Mouse (Mus musculus) embryonic facial prominence, embryonic 10.5 days (tissue): Measurements from ENCODE around the gene Scube1. TPM values are rescaled to one million over a fixed set of nuclear protein-coding genes. Genes with fewer than 3 reads are reported as not detected.

ENCODE experiments used
- DNase-seq: peaks from one replicate; pipeline ENCODE4 v3.0.0-alpha.2; 2017; ENCODE audit warnings: low spot score
- H3K27ac ChIP-seq: fragments of 300-500 bp; sonication (generic); replicated peaks from 2 replicates; pipeline ENCODE4 v1.5.1; 2016; ENCODE audit warnings: mild to moderate bottlenecking
- H3K27me3 ChIP-seq: fragments of 300-500 bp; sonication (generic); replicated peaks from 2 replicates; pipeline ENCODE4 v1.6.1; 2016; ENCODE audit warnings: low read depth, mild to moderate bottlenecking; ENCODE audit not compliant: poor library complexity, severe bottlenecking
- H3K36me3 ChIP-seq: fragments of 300-500 bp; sonication (generic); replicated peaks from 2 replicates; pipeline ENCODE4 v1.6.1; 2016; ENCODE audit warnings: mild to moderate bottlenecking, moderate library complexity
- H3K4me1 ChIP-seq: fragments of 300-500 bp; sonication (generic); 2 replicates; pipeline ENCODE4 v1.6.1; 2016
- H3K4me3 ChIP-seq: fragments of 300-500 bp; sonication (generic); 2 replicates; pipeline ENCODE4 v1.5.1; 2016; ENCODE audit warnings: mild to moderate bottlenecking, moderate library complexity
- H3K9me3 ChIP-seq: fragments of 300-500 bp; sonication (generic); 2 replicates; pipeline ENCODE4 v1.6.1; 2016; ENCODE audit warnings: mild to moderate bottlenecking
- WGBS: fragments of 180-500 bp; shearing (Covaris S2); methylation state at CpG from one replicate; pipeline ENCODE4 v1.1.7; 2016; 5-methylcytosine and 5-hydroxymethylcytosine counted together
- polyA plus RNA-seq: library from polyadenylated mRNA; unstranded; fragments of >200 nt; fragmentation: Nextera tagmentation; extraction: Ambion mirVana; gene quantifications from 2 replicates; pipeline ENCODE4 v1.2.1, GENCODE M21; 2016

Gene Scube1
- polyA plus RNA-seq, 1 experiment from 2014 or later, result 52.4 TPM

- peak; percentile 84 for DNase-seq
- WGBS, result 20% methylated on average over 3 of the region's 3 CpGs
Measured at GRCm38 (mm10) chr15:83639160-83639559, 85.7 kb downstream of the Scube1 start.

GRCm38 (mm10) chr15:83638196-83638899, 86.5 kb downstream of the Scube1 start:
- H3K4me3 ChIP-seq, result no peak overlapping the region
- H3K36me3 ChIP-seq, result peaks cover 67% of the 10 kb centered on the region
- H3K27ac ChIP-seq, result peak overlapping the region; percentile 72
- no peaks in the 10 kb centered on the region for H3K9me3 ChIP-seq
- H3K4me1 ChIP-seq, result peaks cover 45% of the 10 kb centered on the region
- no peak for DNase-seq
- WGBS, result 75% methylated on average over 20 of the region's 20 CpGs
- peaks cover 21% of the 10 kb centered on the region for H3K27me3 ChIP-seq

More at GRCm38 (mm10) chr15:83639160-83639559, 85.7 kb downstream of the Scube1 start:
- Histone ChIP-seq H3K27ac (peak overlapping the region; percentile 72), H3K27me3 (peaks cover 21% of the 10 kb centered on the region), H3K9me3 (no peaks in the 10 kb centered on the region), H3K4me3 (no peak overlapping the region), H3K4me1 (peaks cover 45% of the 10 kb centered on the region), H3K36me3 (peaks cover 67% of the 10 kb centered on the region)

- H3K9me3 ChIP-seq, result no peaks in the 10 kb centered on the region
- peaks cover 66% of the 10 kb centered on the region for H3K36me3 ChIP-seq
- peaks cover 45% of the 10 kb centered on the region for H3K4me1 ChIP-seq
- H3K4me3 ChIP-seq, result no peak overlapping the region
- no peak for DNase-seq
- peaks cover 16% of the 10 kb centered on the region for H3K27me3 ChIP-seq
- H3K27ac ChIP-seq, result no peak overlapping the region
- WGBS, result 72% methylated on average over 6 of the region's 6 CpGs
Measured at GRCm38 (mm10) chr15:83636759-83637158, 88.1 kb downstream of the Scube1 start.

GRCm38 (mm10) chr15:83635251-83635650, 89.6 kb downstream of the Scube1 start:
- peaks cover 14% of the 10 kb centered on the region for H3K27me3 ChIP-seq
- peaks cover 38% of the 10 kb centered on the region for H3K4me1 ChIP-seq
- no peak overlapping the region for H3K27ac ChIP-seq
- no peak overlapping the region for H3K4me3 ChIP-seq
- H3K9me3 ChIP-seq, result peaks cover 5% of the 10 kb centered on the region; the same call in 1 of the 2 replicates
- WGBS, result 48% methylated on average over 3 of the region's 3 CpGs
- peaks cover 81% of the 10 kb centered on the region for H3K36me3 ChIP-seq
- no peak for DNase-seq

GRCm38 (mm10) chr15:83634076-83634475, 90.7 kb downstream of the Scube1 start:
- no peak overlapping the region for H3K4me3 ChIP-seq
- peaks cover 14% of the 10 kb centered on the region for H3K27me3 ChIP-seq
- peaks cover 93% of the 10 kb centered on the region for H3K36me3 ChIP-seq
- WGBS, result 18% methylated on average over 1 of the region's 1 CpGs
- no peak for DNase-seq
- H3K27ac ChIP-seq, result no peak overlapping the region
- peaks cover 26% of the 10 kb centered on the region for H3K4me1 ChIP-seq
- peaks cover 12% of the 10 kb centered on the region for H3K9me3 ChIP-seq

- Histone ChIP-seq H3K27me3 (no peaks in the 10 kb centered on the region), H3K9me3 (peaks cover 12% of the 10 kb centered on the region), H3K27ac (no peak overlapping the region), H3K4me1 (0 out of 2 replicates have a peak, but pooled peaks cover 6% of the 10 kb centered on the region), H3K36me3 (peaks cover 95% of the 10 kb centered on the region), H3K4me3 (no peak overlapping the region)
- DNase-seq, result no peak
- 66% methylated on average over 7 of the region's 7 CpGs for WGBS
Measured at GRCm38 (mm10) chr15:83631071-83631470, 93.8 kb downstream of the Scube1 start.

GRCm38 (mm10) chr15:83629716-83630115, 95.1 kb downstream of the Scube1 start:
- no peak for DNase-seq

GRCm38 (mm10) chr15:83626142-83626645, 98.6 kb downstream of the Scube1 start:
- Histone ChIP-seq H3K27me3 (no peaks in the 10 kb centered on the region), H3K4me1 (0 out of 2 replicates have a peak, but pooled peaks cover 3% of the 10 kb centered on the region), H3K36me3 (peaks cover 86% of the 10 kb centered on the region), H3K27ac (no peak overlapping the region), H3K4me3 (no peak overlapping the region), H3K9me3 (peaks cover 12% of the 10 kb centered on the region)
- no peak for DNase-seq
- 93% methylated on average over 2 of the region's 2 CpGs for WGBS

More at GRCm38 (mm10) chr15:83629716-83630115, 95.1 kb downstream of the Scube1 start:
- Histone ChIP-seq H3K36me3 (peaks cover 95% of the 10 kb centered on the region), H3K4me3 (no peak overlapping the region), H3K9me3 (peaks cover 12% of the 10 kb centered on the region), H3K27ac (no peak overlapping the region), H3K4me1 (0 out of 2 replicates have a peak, but pooled peaks cover 6% of the 10 kb centered on the region), H3K27me3 (no peaks in the 10 kb centered on the region)
- 72% methylated on average over 3 of the region's 3 CpGs for WGBS

GRCm38 (mm10) chr15:83615245-83615644, 109.6 kb downstream of the Scube1 start:
- no peak for DNase-seq
- Histone ChIP-seq H3K27ac (no peak overlapping the region), H3K4me1 (no peaks in the 10 kb centered on the region), H3K27me3 (no peaks in the 10 kb centered on the region), H3K36me3 (peaks cover 92% of the 10 kb centered on the region), H3K4me3 (no peak overlapping the region), H3K9me3 (no peaks in the 10 kb centered on the region)
- WGBS, result 88% methylated on average over 3 of the region's 3 CpGs

GRCm38 (mm10) chr15:83607115-83607802, 117.6 kb downstream of the Scube1 start:
- Histone ChIP-seq H3K27ac (no peak overlapping the region), H3K36me3 (peaks cover 62% of the 10 kb centered on the region), H3K27me3 (no peaks in the 10 kb centered on the region), H3K9me3 (no peaks in the 10 kb centered on the region), H3K4me1 (peaks cover 16% of the 10 kb centered on the region), H3K4me3 (no peak overlapping the region)
- DNase-seq, result peak; percentile 65
- 54% methylated on average over 15 of the region's 15 CpGs for WGBS

- H3K27ac ChIP-seq, result no peak overlapping the region
- WGBS, result 93% methylated on average over 8 of the region's 8 CpGs
- H3K36me3 ChIP-seq, result peaks cover 57% of the 10 kb centered on the region
- no peak overlapping the region for H3K4me3 ChIP-seq
- peaks cover 16% of the 10 kb centered on the region for H3K4me1 ChIP-seq
- no peaks in the 10 kb centered on the region for H3K27me3 ChIP-seq
- no peaks in the 10 kb centered on the region for H3K9me3 ChIP-seq
- no peak for DNase-seq
Measured at GRCm38 (mm10) chr15:83606700-83607099, 118.1 kb downstream of the Scube1 start.

- no peaks in the 10 kb centered on the region for H3K9me3 ChIP-seq
- WGBS, result 95% methylated on average over 11 of the region's 11 CpGs
- H3K27me3 ChIP-seq, result no peaks in the 10 kb centered on the region
- peaks cover 52% of the 10 kb centered on the region for H3K36me3 ChIP-seq
- H3K4me1 ChIP-seq, result peaks cover 18% of the 10 kb centered on the region
- no peak overlapping the region for H3K27ac ChIP-seq
- no peak for DNase-seq
- H3K4me3 ChIP-seq, result no peak overlapping the region
Measured at GRCm38 (mm10) chr15:83606216-83606615, 118.6 kb downstream of the Scube1 start.
